Mouse (Mus musculus) kidney, postnatal 0 days (tissue): ENCODE measurements around the gene Pitpnm1. TPM values are rescaled to one million over a fixed set of nuclear protein-coding genes. Genes with fewer than 3 reads are reported as not detected.

ENCODE experiments used
- ATAC-seq: fragments of 200-750 bp; cut with Nextera tagmentation; replicated peaks from 2 replicates; pipeline ENCODE4 v1.8.0; 2017; ENCODE audit warnings: low read depth, moderate number of reproducible peaks, moderate TSS enrichment, moderate library complexity; ENCODE audit not compliant: low FRiP score
- DNase-seq: peaks from one replicate; pipeline ENCODE4 v3.0.0-alpha.2; 2016; ENCODE audit warnings: low spot score
- H3K27ac ChIP-seq: fragments of 300-500 bp; sonication (generic); 2 replicates; pipeline ENCODE4 v1.5.1; 2014; ENCODE audit warnings: mild to moderate bottlenecking
- H3K27me3 ChIP-seq: fragments of 300-500 bp; sonication (generic); 2 replicates; pipeline ENCODE4 v1.6.1; 2014; ENCODE audit warnings: low read length, mixed read lengths; ENCODE audit not compliant: insufficient read depth
- H3K36me3 ChIP-seq: fragments of 300-500 bp; sonication (generic); 2 replicates; pipeline ENCODE4 v1.6.1; 2014; ENCODE audit warnings: low read length, mixed read lengths; ENCODE audit not compliant: insufficient read depth
- H3K4me1 ChIP-seq: fragments of 300-500 bp; sonication (generic); replicated peaks from 2 replicates; pipeline ENCODE4 v1.6.1; 2014; ENCODE audit warnings: antibody characterized with exemption, low read length, mixed read lengths; ENCODE audit not compliant: insufficient read depth
- H3K4me2 ChIP-seq: fragments of 300-500 bp; sonication (generic); 2 replicates; pipeline ENCODE4 v1.6.1; 2014; ENCODE audit warnings: mild to moderate bottlenecking, low read length, moderate library complexity, mixed read lengths
- H3K4me3 ChIP-seq: fragments of 300-500 bp; sonication (generic); replicated peaks from 2 replicates; pipeline ENCODE4 v1.5.1; 2014; ENCODE audit warnings: low read depth, low read length
- H3K9ac ChIP-seq: fragments of 300-500 bp; sonication (generic); 2 replicates; pipeline ENCODE4 v1.6.1; 2014; ENCODE audit warnings: low read depth, low read length
- H3K9me3 ChIP-seq: fragments of 300-500 bp; sonication (generic); replicated peaks from 2 replicates; pipeline ENCODE4 v1.6.1; 2016; ENCODE audit warnings: low read length, inconsistent platforms, mixed read lengths
- CTCF ChIP-seq: IDR thresholded peaks from 2 replicates; pipeline ENCODE4 v1.5.1; 2016; ENCODE audit warnings: antibody characterized with exemption, low read depth, mild to moderate bottlenecking, moderate library complexity
- WGBS: fragments of 180-500 bp; shearing (Covaris S2); extraction: QIAGEN DNeasy Blood & Tissue Kit; methylation state at CpG from one replicate; pipeline ENCODE4 v1.1.7; 2014; 5-methylcytosine and 5-hydroxymethylcytosine counted together
- polyA plus RNA-seq: library from polyadenylated mRNA; unstranded; fragments of >200 nt; fragmentation: Nextera tagmentation; extraction: Ambion mirVana; gene quantifications from 2 replicates; pipeline ENCODE4 v1.2.1, GENCODE M21; 2015

Pitpnm1 gene
- polyA plus RNA-seq, 1 experiment from 2014 or later = 12.2 TPM

- H3K27ac ChIP-seq = no peak overlapping the region
- 0 out of 2 replicates have a peak, but pooled peaks have one; percentile 0 for ATAC-seq
- H3K4me3 ChIP-seq = peak overlapping the region; percentile 98
Measured at GRCm38 (mm10) chr19:4147782-4148490, 48.1 kb downstream of the Pitpnm1 start.

GRCm38 (mm10) chr19:4148491-4148806 lies 48.7 kb downstream of the Pitpnm1 start, which contains the start of gene Coro1b:
Coro1b (plus strand) TSS chr19:4148619.
- Histone ChIP-seq H3K36me3 (peaks cover 18% of the 10 kb centered on the region), H3K4me2 (peak within 1 kb of the TSS; percentile 89), H3K27me3 (no peaks in the 10 kb centered on the region), H3K27ac (peak within 1 kb of the TSS; percentile 87), H3K9ac (peak within 1 kb of the TSS; percentile 93), H3K4me3 (peak within 1 kb of the TSS; percentile 98), H3K4me1 (peaks cover 11% of the 10 kb centered on the region; the same call in 1 of the 2 replicates), H3K9me3 (no peaks in the 10 kb centered on the region)
- 0% methylated on average over 33 of the region's 33 CpGs for WGBS
- peak; percentile 91 for ATAC-seq
- no peak for TF ChIP-seq CTCF
- peak; percentile 96 for DNase-seq

More at GRCm38 (mm10) chr19:4147782-4148490, 48.1 kb downstream of the Pitpnm1 start:
- no peak for TF ChIP-seq CTCF
- 36% methylated on average over 9 of the region's 9 CpGs for WGBS
- peak overlapping the region; percentile 89 for H3K4me2 ChIP-seq
- H3K27me3 ChIP-seq = no peaks in the 10 kb centered on the region
- H3K9me3 ChIP-seq = no peaks in the 10 kb centered on the region
- H3K9ac ChIP-seq = peak overlapping the region; percentile 93; the same call in 1 of the 2 replicates
- peaks cover 11% of the 10 kb centered on the region; the same call in 1 of the 2 replicates for H3K4me1 ChIP-seq
- no peak for DNase-seq
- H3K36me3 ChIP-seq = peaks cover 14% of the 10 kb centered on the region

GRCm38 (mm10) chr19:4148819-4149218 lies 49.0 kb downstream of the Pitpnm1 start:
- Histone ChIP-seq H3K4me1 (peaks cover 11% of the 10 kb centered on the region; the same call in 1 of the 2 replicates), H3K4me3 (peak overlapping the region; percentile 98), H3K9ac (peak overlapping the region; percentile 93), H3K4me2 (peak overlapping the region; percentile 89), H3K27me3 (no peaks in the 10 kb centered on the region), H3K9me3 (no peaks in the 10 kb centered on the region), H3K27ac (peak overlapping the region; percentile 87), H3K36me3 (peaks cover 18% of the 10 kb centered on the region)
- no peak for DNase-seq
- WGBS = under 1% methylated on average over 8 of the region's 8 CpGs
- no peak for TF ChIP-seq CTCF
- 0 out of 2 replicates have a peak, but pooled peaks have one; percentile 4 for ATAC-seq

DNA sequence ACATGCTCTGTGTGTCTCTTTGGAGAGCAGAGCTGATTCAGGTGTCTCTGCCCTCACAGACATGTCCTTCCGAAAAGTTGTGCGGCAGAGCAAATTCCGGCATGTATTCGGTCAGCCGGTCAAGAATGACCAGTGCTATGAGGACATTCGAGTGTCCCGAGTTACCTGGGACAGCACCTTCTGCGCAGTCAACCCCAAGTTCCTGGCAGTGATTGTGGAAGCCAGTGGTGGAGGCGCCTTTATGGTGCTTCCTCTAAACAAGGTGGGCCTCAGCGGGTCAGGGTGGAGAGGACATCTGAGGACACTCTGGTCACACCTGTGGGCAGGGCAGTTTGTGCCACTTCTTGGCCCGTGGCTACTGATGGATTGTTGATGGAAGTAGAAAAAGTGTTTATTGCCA lies 49.5 kb downstream of the Pitpnm1 start:
- WGBS = 69% methylated on average over 11 of the region's 11 CpGs
- no peak for DNase-seq

GRCm38 (mm10) chr19:4149764-4150461 lies 50.1 kb downstream of the Pitpnm1 start:
- Histone ChIP-seq H3K27me3 (no peaks in the 10 kb centered on the region), H3K27ac (no peak overlapping the region), H3K4me1 (peaks cover 11% of the 10 kb centered on the region; the same call in 1 of the 2 replicates), H3K4me2 (peak overlapping the region; percentile 89), H3K36me3 (peaks cover 22% of the 10 kb centered on the region), H3K4me3 (no peak overlapping the region), H3K9ac (0 out of 2 replicates have a peak overlapping the region, but pooled peaks have one; percentile 2), H3K9me3 (no peaks in the 10 kb centered on the region)
- no peak for TF ChIP-seq CTCF
- 0 out of 2 replicates have a peak, but pooled peaks have one; percentile 3 for ATAC-seq
- no peak for DNase-seq
- WGBS = 92% methylated on average over 17 of the region's 17 CpGs

More for the DNA sequence above, 49.5 kb downstream of the Pitpnm1 start:
- Histone ChIP-seq H3K9ac (peak overlapping the region; percentile 93), H3K9me3 (no peaks in the 10 kb centered on the region), H3K4me3 (peak overlapping the region; percentile 98), H3K27me3 (no peaks in the 10 kb centered on the region), H3K4me2 (peak overlapping the region; percentile 89), H3K27ac (peak overlapping the region; percentile 87; the same call in 1 of the 2 replicates), H3K36me3 (peaks cover 22% of the 10 kb centered on the region), H3K4me1 (peaks cover 11% of the 10 kb centered on the region; the same call in 1 of the 2 replicates)
- no peak for TF ChIP-seq CTCF
- ATAC-seq = no peak
